Mouse (Mus musculus): ENCODE data around the gene Gbf1. TPM values are rescaled to one million over a fixed set of nuclear protein-coding genes. Genes with fewer than 3 reads are reported as not detected.
A peak's percentile ranks its signal among the peaks of the same experiment; 100 is the strongest.

The Gbf1 gene
- polyA plus RNA-seq, 1 experiment from 2014 or later: 50.0 TPM

DNA sequence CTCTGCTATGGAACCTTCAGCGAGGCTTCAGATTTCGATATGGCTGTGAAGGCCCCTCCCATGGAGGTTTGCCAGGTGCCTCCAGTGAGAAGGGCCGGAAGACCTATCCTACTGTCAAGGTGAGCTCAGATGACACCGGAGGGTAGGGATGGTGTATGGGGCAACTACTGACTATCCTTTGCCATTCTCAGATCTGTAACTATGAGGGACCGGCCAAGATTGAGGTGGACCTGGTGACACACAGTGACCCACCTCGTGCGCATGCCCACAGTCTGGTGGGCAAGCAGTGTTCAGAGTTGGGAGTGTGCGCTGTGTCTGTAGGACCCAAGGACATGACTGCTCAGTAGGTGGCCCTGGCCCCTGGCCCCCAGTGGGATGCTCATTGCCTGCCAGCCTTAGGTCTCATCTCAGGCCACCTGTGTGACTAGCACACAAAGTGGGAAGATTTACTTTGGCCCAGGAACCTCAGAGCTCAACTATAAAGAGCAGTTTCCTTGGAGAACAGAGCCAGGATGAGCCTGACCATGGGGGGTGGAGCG lies 154.5 kb downstream of the Gbf1 start:
- WGBS: 98% methylated on average over 9 of the region's 9 CpGs

DNA sequence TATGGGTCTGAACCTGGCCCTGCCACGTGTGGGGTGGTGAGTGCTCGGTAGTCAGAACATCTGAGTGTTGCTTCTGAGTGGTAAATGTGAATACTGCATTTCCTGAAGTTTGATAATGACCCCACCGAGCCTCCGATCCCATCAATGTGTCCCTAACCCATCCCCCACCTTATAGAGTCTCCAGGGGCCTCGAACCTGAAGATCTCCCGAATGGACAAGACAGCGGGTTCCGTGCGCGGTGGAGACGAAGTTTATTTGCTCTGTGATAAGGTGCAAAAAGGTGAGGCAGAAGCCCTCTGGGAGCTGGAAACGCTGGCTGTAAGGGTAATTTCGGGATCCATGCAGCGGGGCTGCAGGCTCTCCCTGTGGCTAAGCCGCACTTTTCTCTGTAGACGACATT lies 155.5 kb downstream of the Gbf1 start:
- H3K9me3 ChIP-seq: no peaks in the 10 kb centered on the region
- H3K36me3 ChIP-seq: peaks cover 12% of the 10 kb centered on the region
- no peaks in the 10 kb centered on the region for H3K27me3 ChIP-seq (replicated peaks)
- H3K9ac ChIP-seq: no peak overlapping the region
- peaks cover 24% of the 10 kb centered on the region for H3K4me1 ChIP-seq (replicated peaks)
- WGBS: 82% methylated on average over 16 of the region's 16 CpGs
- H3K4me3 ChIP-seq (replicated peaks): no peak overlapping the region
- no peak overlapping the region for H3K4me2 ChIP-seq (replicated peaks)
- ATAC-seq: no peak
- no peak overlapping the region for H3K27ac ChIP-seq

More for the DNA sequence above, 154.5 kb downstream of the Gbf1 start:
- Histone ChIP-seq H3K4me3 (replicated peaks) (no peak overlapping the region), H3K4me1 (replicated peaks) (peaks cover 24% of the 10 kb centered on the region), H3K27ac (no peak overlapping the region), H3K9ac (no peak overlapping the region), H3K9me3 (no peaks in the 10 kb centered on the region), H3K4me2 (replicated peaks) (no peak overlapping the region), H3K27me3 (replicated peaks) (no peaks in the 10 kb centered on the region), H3K36me3 (peaks cover 5% of the 10 kb centered on the region; the same call in 1 of the 2 replicates)
- no peak for ATAC-seq

GRCm38 (mm10) chr19:46308303-46308702 lies 156.0 kb downstream of the Gbf1 start:
- Histone ChIP-seq H3K36me3 (peaks cover 12% of the 10 kb centered on the region), H3K4me3 (replicated peaks) (no peak overlapping the region), H3K4me1 (replicated peaks) (peaks cover 24% of the 10 kb centered on the region), H3K9ac (no peak overlapping the region), H3K9me3 (no peaks in the 10 kb centered on the region), H3K4me2 (replicated peaks) (peak overlapping the region; percentile 90), H3K27me3 (replicated peaks) (no peaks in the 10 kb centered on the region), H3K27ac (no peak overlapping the region)
- WGBS: 75% methylated on average over 16 of the region's 16 CpGs
- ATAC-seq: no peak

DNA sequence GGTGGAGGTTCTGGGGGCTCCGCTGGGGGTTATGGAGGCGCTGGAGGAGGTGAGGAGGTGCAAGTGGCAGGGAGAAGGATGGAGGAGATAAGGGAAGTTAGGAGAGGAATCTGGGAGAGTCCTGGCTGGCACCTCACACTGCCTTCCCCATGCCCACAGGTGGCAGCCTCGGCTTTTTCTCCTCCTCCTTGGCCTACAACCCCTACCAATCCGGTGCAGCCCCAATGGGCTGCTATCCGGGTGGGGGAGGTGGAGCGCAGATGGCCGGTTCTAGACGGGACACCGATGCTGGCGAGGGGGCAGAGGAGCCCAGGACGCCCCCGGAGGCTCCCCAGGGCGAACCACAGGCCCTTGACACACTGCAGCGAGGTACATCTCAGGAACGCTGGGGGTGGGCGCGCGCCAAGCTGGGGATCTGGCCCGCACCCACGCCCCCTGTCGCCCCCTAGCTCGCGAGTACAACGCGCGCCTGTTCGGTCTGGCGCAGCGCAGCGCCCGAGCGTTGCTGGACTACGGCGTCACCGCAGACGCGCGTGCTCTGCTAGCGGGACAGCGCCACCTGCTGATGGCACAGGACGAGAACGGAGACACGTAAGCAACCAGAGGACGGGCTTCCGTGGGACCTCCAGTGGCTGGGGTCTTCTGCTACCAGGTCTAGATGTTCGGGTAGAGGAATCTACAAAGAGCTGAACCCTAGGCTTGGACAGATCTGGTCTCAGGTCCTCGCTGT lies 156.6 kb downstream of the Gbf1 start:
- peaks cover 22% of the 10 kb centered on the region for H3K4me1 ChIP-seq (replicated peaks)
- no peaks in the 10 kb centered on the region for H3K9me3 ChIP-seq
- peak overlapping the region; percentile 90 for H3K4me2 ChIP-seq (replicated peaks)
- H3K9ac ChIP-seq: peak overlapping the region; percentile 43
- WGBS: 4% methylated on average over 47 of the region's 47 CpGs
- no peak overlapping the region for H3K27ac ChIP-seq
- H3K4me3 ChIP-seq (replicated peaks): peak overlapping the region; percentile 38
- peaks cover 12% of the 10 kb centered on the region for H3K36me3 ChIP-seq
- H3K27me3 ChIP-seq (replicated peaks): no peaks in the 10 kb centered on the region
- ATAC-seq: peak; percentile 19; the same call in 1 of the 2 replicates

- H3K9ac ChIP-seq: no peak overlapping the region
- H3K4me2 ChIP-seq (replicated peaks): no peak overlapping the region
- H3K27ac ChIP-seq: no peak overlapping the region
- H3K4me1 ChIP-seq (replicated peaks): peaks cover 29% of the 10 kb centered on the region
- 0 out of 2 replicates have a peak, but pooled peaks cover 8% of the 10 kb centered on the region for H3K27me3 ChIP-seq (replicated peaks)
- no peaks in the 10 kb centered on the region for H3K9me3 ChIP-seq
- WGBS: 78% methylated on average over 21 of the region's 21 CpGs
- no peak overlapping the region for H3K4me3 ChIP-seq (replicated peaks)
- no peak for ATAC-seq
- H3K36me3 ChIP-seq: peaks cover 12% of the 10 kb centered on the region
Measured at GRCm38 (mm10) chr19:46309651-46310305, 157.5 kb downstream of the Gbf1 start.

DNA sequence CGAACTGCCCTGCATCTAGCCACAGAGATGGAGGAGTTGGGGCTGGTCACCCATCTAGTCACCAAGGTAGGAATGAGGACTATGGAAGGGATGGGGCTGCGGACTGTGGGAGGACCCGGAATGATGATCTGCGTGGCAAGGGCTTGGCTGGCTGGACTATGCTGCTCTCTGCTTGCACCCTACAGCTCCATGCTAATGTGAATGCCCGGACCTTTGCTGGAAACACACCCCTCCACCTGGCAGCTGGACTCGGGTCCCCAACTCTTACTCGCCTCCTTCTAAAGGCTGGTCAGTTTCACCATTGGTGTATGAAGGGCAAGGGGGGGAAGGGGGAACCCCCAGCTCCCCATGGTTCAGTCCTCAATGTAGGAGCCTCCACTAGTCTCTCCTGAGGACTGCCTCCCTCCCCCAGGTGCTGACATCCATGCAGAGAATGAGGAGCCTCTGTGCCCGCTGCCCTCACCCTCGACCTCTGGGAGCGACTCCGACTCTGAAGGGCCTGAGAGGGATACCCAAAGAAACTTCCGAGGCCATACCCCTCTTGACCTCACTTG lies 158.1 kb downstream of the Gbf1 start:
- Histone ChIP-seq H3K27ac (no peak overlapping the region), H3K4me2 (replicated peaks) (no peak overlapping the region), H3K36me3 (peaks cover 12% of the 10 kb centered on the region), H3K4me3 (replicated peaks) (no peak overlapping the region), H3K9me3 (no peaks in the 10 kb centered on the region), H3K27me3 (replicated peaks) (0 out of 2 replicates have a peak, but pooled peaks cover 10% of the 10 kb centered on the region), H3K9ac (no peak overlapping the region), H3K4me1 (replicated peaks) (peaks cover 30% of the 10 kb centered on the region)
- no peak for ATAC-seq
- 91% methylated on average over 12 of the region's 12 CpGs for WGBS

DNA sequence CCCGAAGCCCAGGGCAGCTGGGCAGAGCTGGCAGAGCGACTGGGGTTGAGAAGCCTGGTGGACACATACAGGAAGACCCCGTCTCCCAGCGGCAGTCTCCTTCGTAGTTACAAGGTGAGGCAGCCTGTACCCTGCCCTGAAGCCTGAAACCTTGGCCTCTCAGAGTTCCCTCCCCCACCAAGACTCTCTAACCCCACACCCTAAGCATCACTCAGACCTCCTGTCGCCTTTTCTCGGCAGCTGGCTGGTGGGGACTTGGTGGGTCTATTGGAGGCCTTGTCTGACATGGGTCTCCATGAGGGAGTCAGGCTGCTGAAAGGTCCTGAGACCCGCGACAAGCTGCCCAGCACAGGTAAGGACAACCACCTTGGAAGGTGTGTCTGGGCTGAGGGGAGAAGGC lies 159.0 kb downstream of the Gbf1 start:
- Histone ChIP-seq H3K27me3 (replicated peaks) (peaks cover 14% of the 10 kb centered on the region), H3K4me2 (replicated peaks) (no peak overlapping the region), H3K36me3 (peaks cover 12% of the 10 kb centered on the region), H3K4me1 (replicated peaks) (peaks cover 28% of the 10 kb centered on the region), H3K27ac (no peak overlapping the region), H3K4me3 (replicated peaks) (no peak overlapping the region), H3K9me3 (no peaks in the 10 kb centered on the region), H3K9ac (no peak overlapping the region)
- ATAC-seq: no peak
- 84% methylated on average over 9 of the region's 9 CpGs for WGBS

GRCm38 (mm10) chr19:46312566-46312965 lies 160.3 kb downstream of the Gbf1 start:
- H3K4me1 ChIP-seq (replicated peaks): peaks cover 39% of the 10 kb centered on the region
- H3K27ac ChIP-seq: no peak overlapping the region
- no peak overlapping the region for H3K4me3 ChIP-seq (replicated peaks)
- H3K4me2 ChIP-seq (replicated peaks): no peak overlapping the region
- H3K9ac ChIP-seq: 0 out of 2 replicates have a peak overlapping the region, but pooled peaks have one; percentile 23
- 90% methylated on average over 21 of the region's 21 CpGs for WGBS
- H3K27me3 ChIP-seq (replicated peaks): peaks cover 26% of the 10 kb centered on the region
- peaks cover 9% of the 10 kb centered on the region for H3K36me3 ChIP-seq
- no peaks in the 10 kb centered on the region for H3K9me3 ChIP-seq
- no peak for ATAC-seq

GRCm38 (mm10) chr19:46313116-46313515 lies 160.8 kb downstream of the Gbf1 start:
- H3K27ac ChIP-seq: no peak overlapping the region
- no peak overlapping the region for H3K4me3 ChIP-seq (replicated peaks)
- peaks cover 43% of the 10 kb centered on the region for H3K4me1 ChIP-seq (replicated peaks)
- WGBS: 87% methylated on average over 9 of the region's 9 CpGs
- peaks cover 32% of the 10 kb centered on the region for H3K27me3 ChIP-seq (replicated peaks)
- H3K4me2 ChIP-seq (replicated peaks): no peak overlapping the region
- H3K9me3 ChIP-seq: no peaks in the 10 kb centered on the region
- H3K9ac ChIP-seq: no peak overlapping the region
- ATAC-seq: no peak
- peaks cover 7% of the 10 kb centered on the region for H3K36me3 ChIP-seq

GRCm38 (mm10) chr19:46313591-46313990 lies 161.3 kb downstream of the Gbf1 start:
- peaks cover 7% of the 10 kb centered on the region for H3K36me3 ChIP-seq
- no peak overlapping the region for H3K4me3 ChIP-seq (replicated peaks)
- peaks cover 43% of the 10 kb centered on the region for H3K4me1 ChIP-seq (replicated peaks)
- no peak overlapping the region for H3K4me2 ChIP-seq (replicated peaks)
- no peak overlapping the region for H3K9ac ChIP-seq
- 68% methylated on average over 6 of the region's 6 CpGs for WGBS
- H3K27me3 ChIP-seq (replicated peaks): peaks cover 37% of the 10 kb centered on the region
- H3K9me3 ChIP-seq: no peaks in the 10 kb centered on the region
- no peak overlapping the region for H3K27ac ChIP-seq
- no peak for ATAC-seq

DNA sequence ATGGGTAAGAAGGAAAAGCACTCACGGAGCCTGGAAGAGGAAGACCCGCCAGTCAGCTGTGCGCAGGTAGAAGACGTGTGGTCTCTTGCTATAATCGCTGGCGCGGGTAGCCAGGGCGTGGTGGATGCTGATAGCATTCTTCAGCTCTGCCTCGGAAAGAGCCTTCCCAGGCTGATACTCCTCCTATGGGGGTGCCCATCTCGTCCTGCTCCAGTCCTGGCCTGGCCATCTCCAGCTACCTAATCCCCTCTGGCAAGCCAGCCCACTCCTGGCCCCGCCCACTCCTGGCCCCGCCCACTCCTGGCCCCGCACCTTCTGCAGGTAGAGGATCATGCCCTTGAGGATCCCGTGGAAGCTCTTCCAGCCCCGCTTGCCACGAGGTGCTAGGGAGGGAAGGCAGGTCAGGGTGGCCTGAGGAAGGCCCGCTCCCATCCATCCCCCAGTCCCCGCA lies 161.9 kb downstream of the Gbf1 start:
- H3K27me3 ChIP-seq (replicated peaks): peaks cover 43% of the 10 kb centered on the region
- H3K9ac ChIP-seq: no peak overlapping the region
- peaks cover 7% of the 10 kb centered on the region for H3K36me3 ChIP-seq
- peaks cover 45% of the 10 kb centered on the region for H3K4me1 ChIP-seq (replicated peaks)
- peak overlapping the region; percentile 57; the same call in 1 of the 2 replicates for H3K27ac ChIP-seq
- peak overlapping the region; percentile 77 for H3K4me2 ChIP-seq (replicated peaks)
- H3K9me3 ChIP-seq: no peaks in the 10 kb centered on the region
- WGBS: 22% methylated on average over 18 of the region's 18 CpGs
- no peak for ATAC-seq
- no peak overlapping the region for H3K4me3 ChIP-seq (replicated peaks)
